Mouse (Mus musculus): Measurements from ENCODE around the gene Tango6.

The Tango6 gene

DNA sequence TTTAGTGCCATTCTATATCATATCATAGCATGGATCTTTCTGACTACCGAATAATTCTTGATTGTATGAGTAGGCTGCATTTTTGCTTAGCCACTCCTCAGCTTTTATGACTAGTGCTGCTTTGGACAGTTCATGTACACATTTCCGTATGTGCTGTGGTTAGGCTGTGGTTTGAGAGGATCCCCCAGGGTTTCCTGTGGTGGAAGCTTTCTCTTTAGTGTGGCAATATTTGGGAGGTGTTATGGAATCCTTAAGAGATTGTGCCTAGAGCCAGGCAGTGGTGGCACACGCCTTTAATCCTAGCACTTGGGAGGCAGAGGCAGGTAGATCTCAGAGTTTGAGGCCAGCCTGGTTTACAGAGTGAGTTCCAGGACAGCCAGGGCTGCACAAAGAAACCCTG, 18.5 kb downstream of the Tango6 start:
- no peak for DNase-seq

DNA sequence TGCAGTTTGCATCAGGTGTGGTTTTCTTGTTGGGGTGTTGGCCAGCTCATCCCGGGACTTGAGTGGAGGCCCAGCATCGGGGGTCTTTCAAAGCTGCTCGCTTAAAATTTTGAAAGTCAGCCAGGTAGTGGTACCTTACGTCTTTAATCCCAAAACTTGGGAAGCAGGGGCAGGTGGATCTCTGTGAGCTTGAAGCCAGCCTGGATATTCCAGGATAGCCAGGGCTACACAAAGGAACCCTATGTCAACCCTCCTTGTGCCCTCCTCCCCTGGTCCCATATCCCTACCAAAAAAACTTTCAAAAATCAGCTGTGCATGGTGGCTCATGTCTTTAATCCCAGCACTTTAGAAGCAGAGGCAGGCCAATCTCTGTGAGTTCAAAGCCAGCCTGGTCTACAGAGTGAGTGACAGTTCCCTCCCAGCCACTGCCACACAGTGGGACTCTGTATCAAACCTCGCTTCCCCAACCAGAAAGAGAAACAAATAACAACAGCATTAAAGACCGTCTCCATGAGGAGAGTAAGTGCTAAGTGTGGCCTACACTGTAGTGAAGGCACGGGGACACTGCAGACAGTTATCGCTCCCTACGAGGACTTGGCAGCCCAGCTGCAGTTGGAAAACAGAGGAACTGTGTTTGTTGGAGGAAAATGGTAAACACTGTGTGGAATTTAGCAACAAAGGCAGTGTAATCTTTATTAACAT, 21.5 kb downstream of the Tango6 start:
- DNase-seq: no peak

DNA sequence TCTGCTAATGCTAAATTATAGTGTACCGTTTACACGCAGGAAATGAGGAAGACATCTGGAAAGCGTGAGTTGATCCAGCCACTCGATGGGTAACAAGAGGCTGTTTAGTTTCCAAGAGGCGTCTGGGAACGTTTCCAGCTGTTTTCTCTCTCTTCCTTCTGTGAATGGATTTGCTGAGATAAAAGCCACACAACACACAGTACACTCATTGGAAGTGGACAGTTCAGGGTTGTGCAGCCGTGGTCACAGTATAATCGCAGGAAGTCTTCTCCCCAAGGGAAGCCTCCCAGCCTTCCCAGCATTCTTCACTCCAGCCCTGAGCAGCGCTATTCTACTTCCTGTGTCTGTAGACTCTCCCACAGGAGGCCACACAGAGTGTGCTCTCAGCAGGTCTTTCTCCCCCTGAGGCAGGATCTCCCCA, 22.0 kb downstream of the Tango6 start:
- DNase-seq: no peak

GRCm38 (mm10) chr8:106706194-106706593, 23.3 kb downstream of the Tango6 start:
- DNase-seq: no peak

DNA sequence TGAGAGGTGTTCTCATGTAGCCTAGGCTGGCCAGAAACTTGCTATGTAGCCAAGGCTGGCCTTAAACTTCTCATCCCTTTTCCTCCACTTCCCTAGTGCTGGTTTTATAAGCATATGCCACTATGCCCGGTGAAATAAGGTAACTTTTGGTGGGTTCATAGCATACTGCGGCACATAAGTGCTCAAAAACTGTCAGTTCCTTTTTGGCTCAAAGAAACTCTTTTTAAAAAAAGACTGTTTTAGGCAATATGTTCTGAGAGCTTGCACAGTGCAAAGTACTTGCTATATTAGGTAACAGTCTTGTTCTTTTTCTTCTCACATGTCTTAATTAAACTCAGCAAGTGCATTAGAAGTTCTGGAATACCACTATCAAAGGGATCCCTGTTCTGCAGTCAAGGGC, 27.1 kb downstream of the Tango6 start:
- no peak for DNase-seq

DNA sequence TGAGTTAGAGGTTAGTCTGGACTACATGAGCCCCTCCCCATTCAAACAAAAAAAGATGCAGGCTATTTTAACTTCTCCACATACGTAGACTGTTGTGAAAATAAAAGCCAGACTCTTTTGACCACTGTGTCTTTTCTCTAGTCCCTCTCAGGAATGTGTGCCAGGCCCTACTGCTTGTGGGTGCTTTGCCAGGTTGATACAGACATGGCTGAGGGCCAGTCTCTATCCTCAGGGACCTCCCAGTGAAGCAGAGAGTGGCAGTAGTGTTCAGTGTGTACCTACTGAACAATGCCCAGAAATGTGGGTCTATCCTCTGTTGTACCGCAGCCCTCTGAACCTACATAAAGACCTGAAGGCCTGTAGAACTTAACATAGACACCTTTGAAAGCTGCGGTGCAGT, 29.6 kb downstream of the Tango6 start:
- DNase-seq: no peak

- DNase-seq: no peak
Measured at GRCm38 (mm10) chr8:106714297-106714696, 31.4 kb downstream of the Tango6 start.

- peak; percentile 76 for DNase-seq
Measured at GRCm38 (mm10) chr8:106718091-106718500, 35.2 kb downstream of the Tango6 start.

DNA sequence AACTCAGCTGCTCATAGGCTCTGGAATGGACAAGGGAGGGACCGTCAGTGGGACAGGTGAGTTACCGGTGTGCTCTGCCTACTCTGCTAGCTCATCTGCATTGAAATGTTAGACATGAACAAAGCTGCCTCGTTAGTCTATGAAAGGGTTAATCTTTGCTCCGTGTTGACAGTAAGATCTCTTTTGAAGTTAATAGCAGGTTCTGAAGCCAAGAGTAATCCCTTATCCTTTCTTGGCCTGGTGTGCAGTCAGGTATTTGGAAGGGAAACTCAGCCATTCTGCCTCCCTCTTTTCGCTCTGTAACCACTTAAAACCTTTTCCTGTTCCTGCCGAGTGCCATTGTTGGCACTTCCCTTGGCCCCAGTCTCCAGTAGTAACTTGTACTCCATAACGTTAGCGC, 38.1 kb downstream of the Tango6 start:
- no peak for DNase-seq

DNA sequence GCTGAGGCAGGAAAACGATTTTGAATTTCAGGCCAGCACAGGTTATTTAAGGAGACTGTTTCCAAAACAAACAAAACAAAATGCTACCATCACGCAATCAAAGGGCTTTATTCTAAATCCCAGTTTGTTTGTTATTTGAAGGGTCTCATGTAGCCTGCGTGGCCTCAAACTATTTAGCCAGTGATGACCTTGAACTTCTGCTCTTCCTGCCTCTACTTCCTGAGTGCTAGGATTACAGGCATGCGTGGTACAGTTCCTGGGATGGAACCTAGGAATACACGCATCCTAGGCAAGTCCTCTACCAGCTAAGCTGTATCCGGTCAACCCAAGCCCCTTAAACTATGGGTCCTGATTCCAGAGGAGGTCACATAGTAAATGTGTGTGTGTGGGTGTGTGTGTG, 39.6 kb downstream of the Tango6 start:
- DNase-seq: no peak

GRCm38 (mm10) chr8:106723921-106724320, 41.1 kb downstream of the Tango6 start:
- DNase-seq: no peak

GRCm38 (mm10) chr8:106726551-106726950, 43.7 kb downstream of the Tango6 start:
- no peak for DNase-seq

GRCm38 (mm10) chr8:106727241-106727835, 44.5 kb downstream of the Tango6 start:
- no peak for DNase-seq

GRCm38 (mm10) chr8:106727889-106728288, 45.0 kb downstream of the Tango6 start:
- DNase-seq: no peak

DNA sequence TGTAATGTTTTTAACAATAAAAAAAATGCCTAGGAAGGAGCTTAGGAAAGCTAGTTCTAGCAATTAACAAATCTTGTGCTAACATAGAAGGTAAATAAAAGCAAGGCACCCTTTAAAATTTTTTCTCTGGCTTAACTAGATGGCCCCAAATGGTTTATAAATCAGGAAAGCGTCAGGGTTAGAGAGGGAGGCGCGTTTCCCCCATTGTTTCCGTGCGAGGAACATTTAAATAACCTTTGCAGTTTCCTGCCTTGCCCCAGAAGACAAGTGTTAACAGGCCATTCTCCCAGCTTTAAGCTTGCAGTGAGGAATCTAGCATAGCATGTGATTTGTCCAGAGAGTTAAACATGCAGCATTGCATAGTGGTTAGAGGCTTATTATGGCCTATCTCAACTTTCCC, 50.1 kb downstream of the Tango6 start:
- no peak for DNase-seq

- no peak for DNase-seq
Measured at GRCm38 (mm10) chr8:106733703-106734102, 50.8 kb downstream of the Tango6 start.

- DNase-seq: no peak
Measured at GRCm38 (mm10) chr8:106734222-106734621, 51.4 kb downstream of the Tango6 start.

- no peak for DNase-seq
Measured at GRCm38 (mm10) chr8:106736861-106737662, 54.2 kb downstream of the Tango6 start.

GRCm38 (mm10) chr8:106737846-106738245, 55.0 kb downstream of the Tango6 start:
- DNase-seq: no peak

DNA sequence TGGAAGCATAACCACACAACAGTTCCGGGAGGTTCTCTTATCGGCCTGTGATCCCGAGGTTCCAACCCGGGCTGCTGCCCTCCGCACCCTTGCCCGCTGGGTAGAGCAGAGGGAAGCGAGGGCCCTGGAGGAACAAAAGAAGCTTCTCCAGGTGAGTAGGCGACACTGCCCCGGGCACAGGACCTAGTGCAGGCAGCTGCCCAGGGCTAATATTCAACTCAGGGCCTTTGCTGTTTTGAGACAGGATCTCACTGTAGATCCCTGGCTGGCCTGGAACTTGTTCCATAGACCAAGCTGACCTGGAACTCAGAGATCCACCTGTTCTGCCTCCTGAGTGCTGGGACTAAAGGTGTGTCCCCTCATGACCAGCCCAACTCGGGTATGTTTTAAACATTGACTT, 59.5 kb downstream of the Tango6 start:
- no peak for DNase-seq

DNA sequence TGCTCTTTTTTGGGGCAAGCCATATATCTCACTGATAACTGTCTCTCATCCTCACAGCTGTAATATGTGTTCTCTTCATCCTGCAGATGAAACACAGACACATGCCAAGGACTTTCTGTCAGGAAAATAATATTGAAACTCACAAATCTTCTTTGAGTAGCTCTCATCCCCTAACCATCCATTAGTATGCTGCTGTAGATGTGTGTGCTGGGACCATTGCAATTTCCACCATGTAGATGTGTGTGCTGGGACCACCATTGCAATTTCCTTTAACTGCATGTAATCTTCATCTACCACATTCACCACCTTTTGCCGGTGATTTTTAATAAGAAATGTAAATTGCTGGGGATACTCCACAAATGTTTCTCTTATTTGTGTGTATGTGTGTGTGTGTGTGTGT, 60.5 kb downstream of the Tango6 start:
- no peak for DNase-seq

DNA sequence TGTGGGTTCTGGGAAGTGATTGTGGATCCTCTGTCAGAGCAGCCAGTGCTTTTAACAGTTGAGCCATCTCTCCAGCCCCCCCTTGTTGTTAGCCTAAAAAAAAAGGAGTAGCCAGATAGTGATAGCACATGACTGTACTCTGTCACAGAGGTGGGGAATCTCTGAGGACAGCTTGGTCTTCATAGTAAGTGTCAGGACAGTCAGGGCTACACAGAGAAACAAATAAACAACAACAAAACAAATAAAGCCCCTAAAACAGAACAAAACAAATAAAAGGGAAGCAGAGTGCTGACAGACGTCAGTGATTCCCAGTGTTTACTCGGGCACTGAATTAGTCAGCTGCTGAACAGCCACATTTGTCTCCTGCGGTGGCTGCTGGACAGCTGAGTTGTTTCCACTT, 70.6 kb downstream of the Tango6 start:
- DNase-seq: no peak

DNA sequence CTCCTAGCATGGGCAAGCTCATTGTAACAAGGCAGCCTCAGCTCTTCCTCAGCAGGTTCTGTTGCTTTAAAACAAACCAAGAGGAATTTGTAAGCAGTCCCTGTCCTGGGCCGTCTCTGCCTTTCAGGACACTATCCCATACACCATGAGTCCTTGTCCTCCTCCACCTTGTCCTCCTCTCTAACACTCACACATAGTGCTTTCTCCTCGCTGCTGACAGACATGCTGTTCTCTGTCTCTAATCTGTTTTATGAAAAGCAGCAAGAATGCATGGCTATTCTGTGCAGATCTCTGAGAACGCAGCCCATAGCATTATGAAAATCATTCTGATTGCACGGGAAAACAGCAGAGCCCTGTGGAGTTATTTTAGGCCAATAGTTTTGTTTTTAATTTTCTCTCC, 78.4 kb downstream of the Tango6 start:
- DNase-seq: no peak

GRCm38 (mm10) chr8:106761867-106762523, 79.1 kb downstream of the Tango6 start:
- DNase-seq: peak; percentile 8
